Mouse (Mus musculus): ENCODE measurements at regions not wholly inside any gene's neighbourhood (a gene's known extent, or its start where the extent isn't known, plus 50 kb on each side); places are given as distances from the start of the nearest gene placed in this dataset.

DNA sequence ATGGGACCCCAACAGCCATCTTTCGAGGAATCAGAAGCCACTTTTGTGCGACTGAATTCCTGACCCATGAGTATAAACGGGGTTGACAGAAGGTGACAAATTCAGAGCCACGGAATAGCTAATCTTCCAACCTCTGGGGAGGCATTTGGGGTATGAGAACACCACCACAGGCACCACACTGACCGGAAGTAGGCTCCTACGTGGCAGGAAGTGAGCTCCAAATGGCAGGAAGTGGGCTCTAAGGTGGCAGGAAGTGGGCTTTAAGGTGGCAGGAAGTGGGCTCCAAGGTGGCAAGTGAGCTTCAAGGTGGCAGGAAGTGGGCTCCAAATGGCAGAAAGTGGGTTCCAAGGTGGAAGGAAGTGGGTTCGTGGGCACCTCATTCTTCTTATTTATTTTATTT is 179.8 kb downstream of the Gadd45g start:
- no peaks in the 10 kb centered on the region for H3K9me3 ChIP-seq (replicated peaks; ENCODE audit: control insufficient read depth, insufficient read depth, low read length, poor library complexity, severe bottlenecking)
- no peaks in the 10 kb centered on the region for H3K27me3 ChIP-seq (ENCODE audit: control insufficient read depth, insufficient read depth, low read length, poor library complexity, severe bottlenecking)
- TF ChIP-seq EP300 (IDR thresholded peaks at IDR 0.05; ENCODE audit: insufficient read depth, low read depth, low read length) (no peak), POLR2A (IDR thresholded peaks at IDR 0.05; ENCODE audit: insufficient read depth, low read length) (no peak), CTCF (IDR thresholded peaks at IDR 0.05; ENCODE audit: low read depth, low read length) (no peak)
- no peak overlapping the region for H3K27ac ChIP-seq (ENCODE audit: insufficient read depth, low read length)
- no peaks in the 10 kb centered on the region for H3K4me1 ChIP-seq (ENCODE audit: control insufficient read depth, insufficient read depth, low read length)
- H3K9ac ChIP-seq (ENCODE audit: low read depth, poor library complexity, severe bottlenecking) = no peak overlapping the region
- H3K36me3 ChIP-seq (ENCODE audit: control insufficient read depth, insufficient read depth, low read length, poor library complexity, severe bottlenecking) = no peaks in the 10 kb centered on the region
- H3K4me3 ChIP-seq (ENCODE audit: low read depth, low read length) = no peak overlapping the region

DNA sequence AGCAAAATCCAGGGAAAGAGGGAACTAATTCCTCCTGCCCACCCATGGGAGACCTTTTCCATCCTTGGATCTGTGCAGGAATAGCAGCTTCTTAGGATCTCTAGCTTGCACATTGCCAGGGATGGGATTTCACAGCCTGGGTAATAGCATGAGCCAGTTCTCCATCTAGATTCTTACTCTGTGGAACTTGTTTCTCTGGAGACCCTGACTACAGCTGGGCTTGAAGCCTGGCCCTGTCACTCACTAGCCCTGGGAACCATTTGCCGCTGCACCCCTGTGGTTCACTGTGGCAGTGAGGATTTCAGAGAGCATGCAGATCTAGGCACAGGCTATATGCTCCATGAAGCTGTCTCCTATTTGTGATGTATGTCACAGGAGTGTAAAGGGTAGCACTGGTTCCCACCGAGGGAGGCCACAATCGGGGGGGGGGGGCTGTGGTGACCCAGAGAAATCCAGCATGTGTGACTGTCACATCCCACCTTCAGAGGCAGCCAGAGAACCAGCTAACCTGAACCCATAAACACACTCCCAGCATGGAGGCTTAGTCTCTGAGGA is 183.5 kb downstream of the Gadd45g start:
- Histone ChIP-seq H3K27me3 (ENCODE audit: control insufficient read depth, insufficient read depth, low read length, poor library complexity, severe bottlenecking) (no peaks in the 10 kb centered on the region), H3K27ac (ENCODE audit: insufficient read depth, low read length) (no peak overlapping the region), H3K9ac (ENCODE audit: low read depth, poor library complexity, severe bottlenecking) (no peak overlapping the region), H3K9me3 (replicated peaks; ENCODE audit: control insufficient read depth, insufficient read depth, low read length, poor library complexity, severe bottlenecking) (no peaks in the 10 kb centered on the region), H3K4me3 (ENCODE audit: low read depth, low read length) (no peak overlapping the region), H3K4me1 (ENCODE audit: control insufficient read depth, insufficient read depth, low read length) (no peaks in the 10 kb centered on the region), H3K36me3 (ENCODE audit: control insufficient read depth, insufficient read depth, low read length, poor library complexity, severe bottlenecking) (no peaks in the 10 kb centered on the region)
- TF ChIP-seq EP300 (IDR thresholded peaks at IDR 0.05; ENCODE audit: insufficient read depth, low read depth, low read length) = no peak
- TF ChIP-seq CTCF (IDR thresholded peaks at IDR 0.05; ENCODE audit: low read depth, low read length) = no peak
- no peak for TF ChIP-seq POLR2A (IDR thresholded peaks at IDR 0.05; ENCODE audit: insufficient read depth, low read length)

GRCm38 (mm10) chr13:52031465-52031864 is 185.0 kb downstream of the Gadd45g start:
- H3K27me3 ChIP-seq (ENCODE audit: control insufficient read depth, insufficient read depth, low read length, poor library complexity, severe bottlenecking) = no peaks in the 10 kb centered on the region
- H3K9ac ChIP-seq (ENCODE audit: low read depth, poor library complexity, severe bottlenecking) = no peak overlapping the region
- no peak overlapping the region for H3K27ac ChIP-seq (ENCODE audit: insufficient read depth, low read length)
- no peak overlapping the region for H3K4me3 ChIP-seq (ENCODE audit: low read depth, low read length)
- TF ChIP-seq POLR2A (IDR thresholded peaks at IDR 0.05; ENCODE audit: insufficient read depth, low read length) (no peak), CTCF (IDR thresholded peaks at IDR 0.05; ENCODE audit: low read depth, low read length) (no peak), EP300 (IDR thresholded peaks at IDR 0.05; ENCODE audit: insufficient read depth, low read depth, low read length) (no peak)
- H3K36me3 ChIP-seq (ENCODE audit: control insufficient read depth, insufficient read depth, low read length, poor library complexity, severe bottlenecking) = no peaks in the 10 kb centered on the region
- no peaks in the 10 kb centered on the region for H3K4me1 ChIP-seq (ENCODE audit: control insufficient read depth, insufficient read depth, low read length)
- no peaks in the 10 kb centered on the region for H3K9me3 ChIP-seq (replicated peaks; ENCODE audit: control insufficient read depth, insufficient read depth, low read length, poor library complexity, severe bottlenecking)

- Histone ChIP-seq H3K4me3 (ENCODE audit: low read depth, low read length) (no peak overlapping the region), H3K9ac (ENCODE audit: low read depth, poor library complexity, severe bottlenecking) (no peak overlapping the region), H3K9me3 (replicated peaks; ENCODE audit: control insufficient read depth, insufficient read depth, low read length, poor library complexity, severe bottlenecking) (no peaks in the 10 kb centered on the region), H3K27me3 (ENCODE audit: control insufficient read depth, insufficient read depth, low read length, poor library complexity, severe bottlenecking) (no peaks in the 10 kb centered on the region), H3K4me1 (ENCODE audit: control insufficient read depth, insufficient read depth, low read length) (no peaks in the 10 kb centered on the region), H3K36me3 (ENCODE audit: control insufficient read depth, insufficient read depth, low read length, poor library complexity, severe bottlenecking) (no peaks in the 10 kb centered on the region), H3K27ac (ENCODE audit: insufficient read depth, low read length) (no peak overlapping the region)
- no peak for TF ChIP-seq POLR2A (IDR thresholded peaks at IDR 0.05; ENCODE audit: insufficient read depth, low read length)
- TF ChIP-seq CTCF (IDR thresholded peaks at IDR 0.05; ENCODE audit: low read depth, low read length) = no peak
- TF ChIP-seq EP300 (IDR thresholded peaks at IDR 0.05; ENCODE audit: insufficient read depth, low read depth, low read length) = no peak
These were observed 189.3 kb downstream of the Gadd45g start for GRCm38 (mm10) chr13:52035731-52036130.

DNA sequence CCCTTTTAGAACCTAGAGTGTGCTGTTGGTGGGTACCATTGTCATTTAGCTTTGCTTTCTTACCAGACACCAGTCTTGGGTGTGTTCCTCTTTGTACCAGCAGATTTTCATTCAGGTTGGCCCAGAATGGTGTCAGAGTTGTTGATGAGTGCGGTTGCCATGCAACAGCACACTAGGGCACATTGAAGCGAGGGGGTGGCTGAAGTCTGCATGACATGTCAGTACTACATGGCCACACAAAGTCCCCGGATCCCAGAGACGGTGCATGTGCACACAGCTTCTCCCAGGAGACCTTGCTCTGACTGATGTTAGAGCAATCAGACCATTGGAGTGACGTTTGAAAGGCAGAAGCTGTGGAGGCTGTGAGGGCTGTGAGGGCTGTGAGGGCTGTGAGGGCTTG is 189.9 kb downstream of the Gadd45g start:
- H3K4me3 ChIP-seq (ENCODE audit: low read depth, low read length) = no peak overlapping the region
- H3K36me3 ChIP-seq (ENCODE audit: control insufficient read depth, insufficient read depth, low read length, poor library complexity, severe bottlenecking) = no peaks in the 10 kb centered on the region
- TF ChIP-seq POLR2A (IDR thresholded peaks at IDR 0.05; ENCODE audit: insufficient read depth, low read length) (no peak), CTCF (IDR thresholded peaks at IDR 0.05; ENCODE audit: low read depth, low read length) (no peak), EP300 (IDR thresholded peaks at IDR 0.05; ENCODE audit: insufficient read depth, low read depth, low read length) (no peak)
- no peaks in the 10 kb centered on the region for H3K4me1 ChIP-seq (ENCODE audit: control insufficient read depth, insufficient read depth, low read length)
- no peak overlapping the region for H3K9ac ChIP-seq (ENCODE audit: low read depth, poor library complexity, severe bottlenecking)
- H3K27me3 ChIP-seq (ENCODE audit: control insufficient read depth, insufficient read depth, low read length, poor library complexity, severe bottlenecking) = no peaks in the 10 kb centered on the region
- no peak overlapping the region for H3K27ac ChIP-seq (ENCODE audit: insufficient read depth, low read length)
- H3K9me3 ChIP-seq (replicated peaks; ENCODE audit: control insufficient read depth, insufficient read depth, low read length, poor library complexity, severe bottlenecking) = no peaks in the 10 kb centered on the region

GRCm38 (mm10) chr13:52037218-52037617 is 190.7 kb downstream of the Gadd45g start:
- Histone ChIP-seq H3K27ac (ENCODE audit: insufficient read depth, low read length) (no peak overlapping the region), H3K27me3 (ENCODE audit: control insufficient read depth, insufficient read depth, low read length, poor library complexity, severe bottlenecking) (no peaks in the 10 kb centered on the region), H3K9ac (ENCODE audit: low read depth, poor library complexity, severe bottlenecking) (no peak overlapping the region), H3K4me3 (ENCODE audit: low read depth, low read length) (no peak overlapping the region), H3K36me3 (ENCODE audit: control insufficient read depth, insufficient read depth, low read length, poor library complexity, severe bottlenecking) (no peaks in the 10 kb centered on the region), H3K9me3 (replicated peaks; ENCODE audit: control insufficient read depth, insufficient read depth, low read length, poor library complexity, severe bottlenecking) (no peaks in the 10 kb centered on the region), H3K4me1 (ENCODE audit: control insufficient read depth, insufficient read depth, low read length) (no peaks in the 10 kb centered on the region)
- TF ChIP-seq EP300 (IDR thresholded peaks at IDR 0.05; ENCODE audit: insufficient read depth, low read depth, low read length) = no peak
- TF ChIP-seq CTCF (IDR thresholded peaks at IDR 0.05; ENCODE audit: low read depth, low read length) = no peak
- no peak for TF ChIP-seq POLR2A (IDR thresholded peaks at IDR 0.05; ENCODE audit: insufficient read depth, low read length)

Measured in ES-Bruce4 (cell line).